Mouse (Mus musculus) hindbrain, embryonic 14.5 days (tissue): ENCODE measurements around the gene Dgkd. TPM values are rescaled to one million over a fixed set of nuclear protein-coding genes. Genes with fewer than 3 reads are reported as not detected.
"Not testable (repeated sequence)": the region's sequence is repeated elsewhere in the genome, so short reads cannot be mapped to it uniquely, and the experiment has no call there.

Experiments used
- ATAC-seq: fragments of 200-750 bp; cut with Nextera tagmentation; 2 replicates; pipeline ENCODE4 v1.8.0; 2017; ENCODE audit warnings: moderate number of reproducible peaks, mild to moderate bottlenecking, moderate TSS enrichment, moderate library complexity; ENCODE audit not compliant: low FRiP score
- DNase-seq: peaks from one replicate; pipeline ENCODE4 v3.0.0-alpha.2; 2015; ENCODE audit warnings: low spot score
- H3K27ac ChIP-seq: fragments of 300-500 bp; sonication (generic); 2 replicates; pipeline ENCODE4 v1.5.1; 2014; ENCODE audit warnings: mild to moderate bottlenecking, moderate library complexity
- H3K27me3 ChIP-seq: fragments of 300-500 bp; sonication (generic); 2 replicates; pipeline ENCODE4 v1.6.1; 2014; ENCODE audit warnings: mild to moderate bottlenecking, low read length, mixed read lengths; ENCODE audit not compliant: control insufficient read depth, insufficient read depth
- H3K36me3 ChIP-seq: fragments of 300-500 bp; sonication (generic); replicated peaks from 2 replicates; pipeline ENCODE4 v1.6.1; 2014; ENCODE audit not compliant: control insufficient read depth, insufficient read depth
- H3K4me1 ChIP-seq: fragments of 300-500 bp; sonication (generic); replicated peaks from 2 replicates; pipeline ENCODE4 v1.6.1; 2014; ENCODE audit warnings: antibody characterized with exemption, low read length, mixed read lengths; ENCODE audit not compliant: control insufficient read depth, insufficient read depth
- H3K4me2 ChIP-seq: fragments of 300-500 bp; sonication (generic); replicated peaks from 2 replicates; pipeline ENCODE4 v1.6.1; 2014; ENCODE audit warnings: mild to moderate bottlenecking, moderate library complexity
- H3K4me3 ChIP-seq: fragments of 300-500 bp; sonication (generic); replicated peaks from 2 replicates; pipeline ENCODE4 v1.5.1; 2014; ENCODE audit warnings: mild to moderate bottlenecking, low read length
- H3K9ac ChIP-seq: fragments of 300-500 bp; sonication (generic); 2 replicates; pipeline ENCODE4 v1.6.1; 2014
- H3K9me3 ChIP-seq: fragments of 300-500 bp; sonication (generic); 2 replicates; pipeline ENCODE4 v1.6.1; 2016; ENCODE audit warnings: low read length; ENCODE audit not compliant: control insufficient read depth
- WGBS: fragments of 180-500 bp; shearing (Covaris S2); extraction: QIAGEN DNeasy Blood & Tissue Kit; methylation state at CpG from one replicate; pipeline ENCODE4 v1.1.7; 2014; 5-methylcytosine and 5-hydroxymethylcytosine counted together
- polyA plus RNA-seq: library from polyadenylated mRNA; unstranded; fragments of >200 nt; fragmentation: Nextera tagmentation; extraction: Ambion mirVana; gene quantifications from 2 replicates; pipeline ENCODE4 v1.2.1, GENCODE M21; 2014

Dgkd gene
- polyA plus RNA-seq, 1 experiment from 2014 or later, result 50.8 TPM

DNA sequence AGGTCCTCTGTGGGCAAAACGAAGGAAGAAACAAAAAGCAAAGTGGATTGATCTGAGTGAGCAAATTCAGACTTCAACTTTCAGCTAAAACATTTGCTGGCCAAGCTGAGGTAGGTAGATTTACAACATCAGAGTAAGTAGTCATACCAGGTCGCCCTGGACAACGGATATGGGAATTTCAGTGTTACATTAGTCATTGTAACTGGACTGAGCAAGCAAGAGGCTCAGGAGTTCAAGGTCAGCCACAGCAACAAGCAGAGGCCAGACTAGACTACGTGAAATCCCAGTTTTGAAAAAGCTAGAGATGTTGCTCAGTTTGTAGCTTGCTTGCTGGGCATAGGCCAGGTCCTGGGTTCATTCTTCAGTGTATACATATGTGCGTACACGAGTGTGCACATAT, 27.1 kb upstream of the Dgkd start:
- Histone ChIP-seq H3K27me3 (no peaks in the 10 kb centered on the region), H3K36me3 (no peaks in the 10 kb centered on the region), H3K9me3 (no peaks in the 10 kb centered on the region), H3K9ac (no peak overlapping the region), H3K27ac (no peak overlapping the region), H3K4me3 (no peak overlapping the region), H3K4me1 (no peaks in the 10 kb centered on the region), H3K4me2 (no peak overlapping the region)
- DNase-seq, result no peak
- WGBS, result 87% methylated on average over 6 of the region's 6 CpGs
- no peak for ATAC-seq

DNA sequence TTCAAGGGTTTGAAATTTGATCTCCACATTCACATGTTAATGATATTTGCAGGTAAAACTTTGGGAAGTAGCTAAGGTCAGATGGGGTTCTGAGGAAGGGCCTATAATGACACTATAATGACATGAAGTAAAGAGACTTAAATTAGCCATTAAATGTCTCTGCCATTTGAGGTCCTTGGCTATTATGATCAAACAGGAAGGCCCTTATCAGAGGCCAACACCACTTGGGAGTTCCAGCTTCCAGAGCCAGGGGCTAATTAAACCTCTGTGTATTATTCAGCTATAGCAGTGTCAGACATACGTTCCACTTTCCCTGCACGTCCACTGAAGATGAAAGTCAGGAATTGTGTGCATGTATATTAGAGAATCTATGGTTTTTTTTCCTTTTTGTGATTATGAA, 26.6 kb upstream of the Dgkd start:
- no peaks in the 10 kb centered on the region for H3K27me3 ChIP-seq
- no peak overlapping the region for H3K27ac ChIP-seq
- no peak overlapping the region for H3K4me2 ChIP-seq
- H3K4me3 ChIP-seq, result no peak overlapping the region
- H3K36me3 ChIP-seq, result no peaks in the 10 kb centered on the region
- no peak for DNase-seq
- no peaks in the 10 kb centered on the region for H3K4me1 ChIP-seq
- ATAC-seq, result no peak
- H3K9ac ChIP-seq, result no peak overlapping the region
- no peaks in the 10 kb centered on the region for H3K9me3 ChIP-seq
- 81% methylated on average over 2 of the region's 2 CpGs for WGBS

DNA sequence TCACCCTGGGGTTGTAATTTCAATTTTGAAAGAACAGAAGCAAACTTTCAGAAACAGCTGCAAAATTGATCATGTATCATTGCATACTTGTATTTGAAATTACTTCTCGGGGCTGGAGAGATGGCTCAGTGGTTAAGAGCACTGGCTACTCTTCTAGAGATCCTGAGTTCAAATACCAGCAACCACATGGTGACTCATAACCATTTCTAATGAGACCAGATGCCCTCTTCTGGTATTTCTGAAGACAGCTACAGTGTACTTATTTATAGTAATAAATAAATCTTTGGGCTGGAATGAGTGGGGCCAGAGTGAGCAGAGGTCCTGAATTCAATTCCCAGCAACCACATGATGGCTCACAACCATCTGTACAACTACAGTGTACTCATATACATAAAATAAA, 25.6 kb upstream of the Dgkd start:
- ATAC-seq, H3K36me3 ChIP-seq, H3K4me3 ChIP-seq, H3K9me3 ChIP-seq, H3K9ac ChIP-seq, H3K27me3 ChIP-seq, H3K4me1 ChIP-seq, H3K4me2 ChIP-seq, DNase-seq, H3K27ac ChIP-seq: not testable (repeated sequence)
- WGBS, result 88% methylated on average over 1 of the region's 1 CpGs

DNA sequence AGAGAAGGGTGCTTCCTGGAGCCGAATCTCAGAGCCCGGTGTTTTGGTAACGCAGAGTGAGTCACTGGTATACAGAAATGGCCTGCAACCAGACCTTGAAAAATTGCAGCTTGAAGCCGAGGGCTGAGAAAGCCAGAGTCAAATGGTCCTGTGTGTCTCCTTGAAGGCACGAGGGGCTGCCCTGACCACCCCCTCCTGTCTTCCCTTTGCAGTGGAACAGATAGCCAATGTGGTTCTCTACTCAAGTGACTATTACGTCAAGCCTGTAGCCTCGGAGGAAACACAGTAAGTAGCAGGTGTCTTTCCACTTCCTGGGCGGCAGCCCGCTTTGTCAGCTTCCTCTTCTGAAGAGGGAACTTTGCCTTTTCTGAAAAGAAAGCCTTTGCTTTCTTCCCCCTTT, 24.9 kb upstream of the Dgkd start:
- DNase-seq, result no peak

DNA sequence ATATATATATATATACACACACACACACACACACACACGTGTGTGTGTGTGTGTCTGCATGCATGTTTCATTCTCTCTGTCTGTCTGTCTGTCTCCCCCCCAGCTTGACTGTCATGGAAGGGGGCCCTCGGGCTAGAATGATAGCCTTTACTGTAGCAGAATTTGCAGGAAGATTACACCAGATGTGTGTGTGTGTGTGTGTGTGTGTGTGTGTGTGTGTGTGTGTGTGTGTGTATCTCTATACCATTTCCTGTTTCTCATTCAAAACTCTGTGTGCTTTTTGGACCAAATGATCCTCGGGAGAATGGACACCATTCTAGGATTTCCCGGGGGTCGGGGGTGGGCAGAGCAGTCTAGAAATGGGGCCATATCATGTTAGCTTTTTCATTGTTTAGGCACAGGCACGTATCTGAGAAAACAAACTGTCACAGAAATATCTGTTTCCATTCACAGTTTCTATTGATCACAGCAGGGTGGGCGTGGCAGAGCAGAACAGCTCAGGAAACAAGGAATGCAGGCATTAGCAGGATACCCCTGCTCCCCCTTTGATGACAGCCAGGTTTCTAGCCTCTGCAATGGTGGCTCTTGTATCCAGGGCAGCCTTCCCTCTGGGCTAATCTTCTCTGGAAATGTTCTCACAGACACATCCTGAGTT, 24.0 kb upstream of the Dgkd start:
- Histone ChIP-seq H3K4me2 (no peak overlapping the region), H3K27ac (no peak overlapping the region), H3K4me1 (no peaks in the 10 kb centered on the region), H3K27me3 (no peaks in the 10 kb centered on the region), H3K9ac (no peak overlapping the region), H3K4me3 (no peak overlapping the region), H3K36me3 (no peaks in the 10 kb centered on the region), H3K9me3 (no peaks in the 10 kb centered on the region)
- ATAC-seq, result no peak
- DNase-seq, result no peak
- 42% methylated on average over 7 of the region's 7 CpGs for WGBS

More for the DNA sequence above, 24.9 kb upstream of the Dgkd start:
- Histone ChIP-seq H3K27ac (no peak overlapping the region), H3K36me3 (no peaks in the 10 kb centered on the region), H3K4me3 (no peak overlapping the region), H3K9ac (no peak overlapping the region), H3K4me2 (no peak overlapping the region), H3K27me3 (no peaks in the 10 kb centered on the region), H3K4me1 (no peaks in the 10 kb centered on the region), H3K9me3 (no peaks in the 10 kb centered on the region)
- no peak for ATAC-seq
- WGBS, result 82% methylated on average over 9 of the region's 9 CpGs

DNA sequence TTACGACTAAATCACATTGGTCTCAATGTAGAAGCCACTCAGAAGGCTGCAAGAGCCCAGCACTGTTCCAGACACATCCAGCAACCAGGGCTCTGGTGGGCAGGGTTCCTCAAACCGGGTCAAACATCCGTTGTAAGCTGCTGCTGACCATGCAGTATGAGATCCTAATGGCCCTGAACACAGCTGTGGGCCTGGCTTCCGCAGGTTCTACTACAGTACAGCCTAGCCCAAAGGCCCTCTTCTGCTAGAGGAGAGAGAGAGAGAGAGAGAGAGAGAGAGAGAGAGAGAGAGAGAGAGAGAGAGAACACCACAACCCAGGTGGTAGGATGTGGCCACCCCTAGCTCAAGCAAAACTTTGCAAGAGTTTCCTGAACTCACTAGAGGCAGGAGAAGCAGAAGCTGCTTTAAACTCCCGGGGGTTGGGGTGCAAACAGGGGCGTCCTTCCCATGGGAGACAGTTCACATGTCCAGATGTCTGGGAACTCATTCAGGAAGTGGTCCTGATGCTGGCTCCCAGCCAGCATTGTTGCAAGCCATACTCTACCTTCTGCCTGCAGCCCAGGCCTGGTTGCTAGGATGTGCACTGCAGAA, 23.4 kb upstream of the Dgkd start:
- no peaks in the 10 kb centered on the region for H3K4me1 ChIP-seq
- H3K36me3 ChIP-seq, result no peaks in the 10 kb centered on the region
- WGBS, result 59% methylated on average over 6 of the region's 6 CpGs
- H3K9me3 ChIP-seq, result no peaks in the 10 kb centered on the region
- no peak for DNase-seq
- no peak for ATAC-seq
- H3K27me3 ChIP-seq, result no peaks in the 10 kb centered on the region
- no peak overlapping the region for H3K4me2 ChIP-seq
- H3K9ac ChIP-seq, result no peak overlapping the region
- H3K27ac ChIP-seq, result no peak overlapping the region
- H3K4me3 ChIP-seq, result no peak overlapping the region

DNA sequence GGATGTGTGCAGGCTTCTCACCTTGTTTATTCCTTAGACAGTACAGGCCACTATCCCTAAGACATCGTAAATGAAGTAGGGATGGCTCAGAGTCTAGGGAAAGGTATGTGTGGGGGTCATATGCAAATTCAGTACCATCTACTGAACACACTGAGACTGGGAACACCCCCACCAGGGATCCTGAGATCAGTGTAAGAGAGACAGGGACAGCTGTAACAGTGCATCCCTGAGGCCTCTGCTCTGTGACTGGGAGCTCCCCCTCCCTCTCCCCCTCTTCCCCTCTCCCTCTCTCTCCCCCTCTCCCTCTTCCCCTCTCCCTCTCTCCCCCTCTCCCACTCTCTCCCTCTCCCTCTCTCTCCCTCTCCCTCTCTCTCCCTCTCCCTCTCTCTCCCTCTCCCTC, 16.6 kb upstream of the Dgkd start:
- no peak for DNase-seq
- no peak for ATAC-seq
- Histone ChIP-seq H3K27me3 (no peaks in the 10 kb centered on the region), H3K4me1 (no peaks in the 10 kb centered on the region), H3K9me3 (no peaks in the 10 kb centered on the region), H3K9ac (no peak overlapping the region), H3K36me3 (no peaks in the 10 kb centered on the region), H3K27ac (no peak overlapping the region), H3K4me3 (no peak overlapping the region), H3K4me2 (no peak overlapping the region)
- 72% methylated on average over 1 of the region's 1 CpGs for WGBS

DNA sequence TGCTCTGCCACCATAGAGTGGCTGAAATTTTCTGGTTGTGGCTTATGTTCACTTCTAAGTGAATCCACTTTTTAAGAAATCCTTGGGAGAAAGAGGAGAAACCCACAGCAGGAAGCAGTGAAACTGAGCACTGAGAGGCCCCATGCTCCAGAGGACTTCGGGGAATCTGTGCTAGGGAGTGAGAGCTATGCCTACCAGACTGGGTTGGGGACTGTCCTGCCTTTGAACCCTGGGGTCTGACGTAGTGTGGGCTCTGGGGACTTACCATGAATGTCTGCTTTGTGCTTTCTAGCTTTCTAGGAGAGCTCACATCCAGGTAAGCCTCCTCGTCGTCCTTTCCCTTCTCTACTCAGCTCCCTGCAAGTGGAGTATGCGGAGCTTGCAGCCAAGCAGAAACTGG, 16.1 kb upstream of the Dgkd start:
- Histone ChIP-seq H3K27me3 (no peaks in the 10 kb centered on the region), H3K27ac (no peak overlapping the region), H3K9ac (no peak overlapping the region), H3K36me3 (no peaks in the 10 kb centered on the region), H3K4me3 (no peak overlapping the region), H3K4me1 (no peaks in the 10 kb centered on the region), H3K9me3 (no peaks in the 10 kb centered on the region), H3K4me2 (no peak overlapping the region)
- no peak for DNase-seq
- no peak for ATAC-seq
- 44% methylated on average over 5 of the region's 5 CpGs for WGBS

DNA sequence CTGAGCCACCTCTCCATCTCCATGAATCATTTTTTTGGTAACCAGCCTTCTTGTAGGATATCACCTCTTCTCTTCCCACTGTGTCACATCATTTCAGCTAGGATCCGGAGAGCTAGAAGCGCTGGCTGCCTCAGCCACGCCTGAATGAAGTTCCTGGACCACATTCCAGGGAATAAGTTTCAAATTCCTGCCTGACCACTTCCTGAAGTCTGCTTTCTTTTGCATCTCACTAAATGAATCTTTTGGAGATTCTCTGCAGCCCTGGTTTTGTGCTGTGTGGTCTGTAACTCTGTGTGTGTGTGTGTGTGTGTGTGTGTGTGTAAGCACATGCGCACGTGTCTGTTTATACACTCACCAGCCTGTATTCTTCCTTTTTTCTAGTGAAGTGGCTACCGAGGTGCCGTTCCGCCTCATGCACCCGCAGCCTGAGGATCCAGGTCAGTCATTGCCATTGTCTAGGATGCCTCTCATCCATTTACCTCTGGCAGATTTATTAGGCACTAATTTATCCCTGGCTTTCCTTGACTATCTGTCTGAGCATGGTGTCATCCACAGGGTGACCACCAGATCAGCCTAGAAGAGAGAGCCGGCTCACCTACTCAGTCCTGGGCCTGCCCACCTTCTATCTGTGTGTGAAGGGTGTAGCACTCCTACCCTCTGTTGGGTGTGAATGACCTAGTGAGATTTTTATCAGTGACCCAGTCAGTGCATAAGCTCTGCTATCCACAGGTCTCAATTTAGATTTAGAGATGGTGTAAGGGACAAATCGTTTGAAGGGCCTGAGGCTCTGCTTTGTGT, 12.5 kb upstream of the Dgkd start:
- 83% methylated on average over 11 of the region's 11 CpGs for WGBS
- Histone ChIP-seq H3K27me3 (no peaks in the 10 kb centered on the region), H3K4me3 (no peak overlapping the region), H3K9ac (no peak overlapping the region), H3K9me3 (no peaks in the 10 kb centered on the region), H3K36me3 (no peaks in the 10 kb centered on the region), H3K4me2 (no peak overlapping the region), H3K27ac (no peak overlapping the region), H3K4me1 (no peaks in the 10 kb centered on the region)
- no peak for DNase-seq
- ATAC-seq, result no peak
